Mouse (Mus musculus): ENCODE results near the gene Mlh3. TPM values are rescaled to one million over a fixed set of nuclear protein-coding genes. Genes with fewer than 3 reads are reported as not detected.

Gene Mlh3
- polyA plus RNA-seq (2014; fragmentation: Nextera tagmentation; extraction: Ambion mirVana), result 6.7 and 8.3 TPM in 2 replicates

GRCm38 (mm10) chr12:85270319-85270718 is at the start of gene Mlh3:
Gene Mlh3, minus strand, starts transcription at chr12:85270599.
- H3K36me3 ChIP-seq (ENCODE audit: control insufficient read depth, insufficient read depth, low read length), result no peaks in the 10 kb centered on the region
- H3K9me3 ChIP-seq (replicated peaks; ENCODE audit: control insufficient read depth, low read length), result no peaks in the 10 kb centered on the region
- peak within 1 kb of the TSS; percentile 70 for H3K27ac ChIP-seq (ENCODE audit: low read depth, low read length)
- peak within 1 kb of the TSS; percentile 56 for H3K4me3 ChIP-seq (ENCODE audit: low read depth, low read length)
- peak within 1 kb of the TSS; percentile 84 for H3K9ac ChIP-seq (ENCODE audit: low read depth, low read length)
- H3K4me1 ChIP-seq (ENCODE audit: control insufficient read depth, insufficient read depth, low read length), result no peaks in the 10 kb centered on the region; the same call in 1 of the 2 replicates
- ATAC-seq (replicated peaks; ENCODE audit: insufficient number of reproducible peaks, low FRiP score, low TSS enrichment), result peak; percentile 83
- WGBS (ENCODE audit: insufficient replicate concordance), result under 1% methylated on average over 35 of the region's 35 CpGs
- H3K4me2 ChIP-seq, result peak within 1 kb of the TSS; percentile 66
- no peaks in the 10 kb centered on the region for H3K27me3 ChIP-seq (ENCODE audit: control insufficient read depth, insufficient read depth, low read length)

- WGBS (ENCODE audit: insufficient replicate concordance), result 59% methylated on average over 3 of the region's 3 CpGs
- no peak for ATAC-seq (replicated peaks; ENCODE audit: insufficient number of reproducible peaks, low FRiP score, low TSS enrichment)
- Histone ChIP-seq H3K27ac (ENCODE audit: low read depth, low read length) (no peak overlapping the region), H3K36me3 (ENCODE audit: control insufficient read depth, insufficient read depth, low read length) (peaks cover 42% of the 10 kb centered on the region), H3K4me2 (no peak overlapping the region), H3K27me3 (ENCODE audit: control insufficient read depth, insufficient read depth, low read length) (no peaks in the 10 kb centered on the region), H3K4me3 (ENCODE audit: low read depth, low read length) (no peak overlapping the region), H3K9me3 (replicated peaks; ENCODE audit: control insufficient read depth, low read length) (no peaks in the 10 kb centered on the region), H3K9ac (ENCODE audit: low read depth, low read length) (no peak overlapping the region), H3K4me1 (ENCODE audit: control insufficient read depth, insufficient read depth, low read length) (peaks cover 4% of the 10 kb centered on the region; the same call in 1 of the 2 replicates)
Observed at GRCm38 (mm10) chr12:85308651-85309050, 38.3 kb upstream of the Mlh3 start.

- WGBS (ENCODE audit: insufficient replicate concordance), result 42% methylated on average over 16 of the region's 16 CpGs
- ATAC-seq (replicated peaks; ENCODE audit: insufficient number of reproducible peaks, low FRiP score, low TSS enrichment), result no peak
Observed at GRCm38 (mm10) chr12:85305247-85305892, 35.0 kb upstream of the Mlh3 start.

GRCm38 (mm10) chr12:85304725-85305124 is 34.3 kb upstream of the Mlh3 start:
- no peaks in the 10 kb centered on the region for H3K27me3 ChIP-seq (ENCODE audit: control insufficient read depth, insufficient read depth, low read length)
- peaks cover 43% of the 10 kb centered on the region for H3K36me3 ChIP-seq (ENCODE audit: control insufficient read depth, insufficient read depth, low read length)
- no peaks in the 10 kb centered on the region for H3K9me3 ChIP-seq (replicated peaks; ENCODE audit: control insufficient read depth, low read length)
- no peak overlapping the region for H3K27ac ChIP-seq (ENCODE audit: low read depth, low read length)
- no peak overlapping the region for H3K4me3 ChIP-seq (ENCODE audit: low read depth, low read length)
- no peak for ATAC-seq (replicated peaks; ENCODE audit: insufficient number of reproducible peaks, low FRiP score, low TSS enrichment)
- no peak overlapping the region for H3K9ac ChIP-seq (ENCODE audit: low read depth, low read length)
- 77% methylated on average over 4 of the region's 4 CpGs for WGBS (ENCODE audit: insufficient replicate concordance)
- H3K4me2 ChIP-seq, result no peak overlapping the region
- peaks cover 4% of the 10 kb centered on the region; the same call in 1 of the 2 replicates for H3K4me1 ChIP-seq (ENCODE audit: control insufficient read depth, insufficient read depth, low read length)

More at GRCm38 (mm10) chr12:85305247-85305892, 35.0 kb upstream of the Mlh3 start:
- Histone ChIP-seq H3K27ac (ENCODE audit: low read depth, low read length) (peak overlapping the region; percentile 50), H3K4me2 (peak overlapping the region; percentile 56), H3K4me3 (ENCODE audit: low read depth, low read length) (no peak overlapping the region), H3K9me3 (replicated peaks; ENCODE audit: control insufficient read depth, low read length) (no peaks in the 10 kb centered on the region), H3K27me3 (ENCODE audit: control insufficient read depth, insufficient read depth, low read length) (no peaks in the 10 kb centered on the region), H3K36me3 (ENCODE audit: control insufficient read depth, insufficient read depth, low read length) (peaks cover 43% of the 10 kb centered on the region), H3K9ac (ENCODE audit: low read depth, low read length) (peak overlapping the region; percentile 59; the same call in 1 of the 2 replicates), H3K4me1 (ENCODE audit: control insufficient read depth, insufficient read depth, low read length) (peaks cover 4% of the 10 kb centered on the region; the same call in 1 of the 2 replicates)

- WGBS (ENCODE audit: insufficient replicate concordance), result 64% methylated on average over 2 of the region's 2 CpGs
- no peak for ATAC-seq (replicated peaks; ENCODE audit: insufficient number of reproducible peaks, low FRiP score, low TSS enrichment)
- Histone ChIP-seq H3K9ac (ENCODE audit: low read depth, low read length) (no peak overlapping the region), H3K4me3 (ENCODE audit: low read depth, low read length) (no peak overlapping the region), H3K4me2 (no peak overlapping the region), H3K36me3 (ENCODE audit: control insufficient read depth, insufficient read depth, low read length) (peaks cover 35% of the 10 kb centered on the region), H3K27ac (ENCODE audit: low read depth, low read length) (no peak overlapping the region), H3K9me3 (replicated peaks; ENCODE audit: control insufficient read depth, low read length) (no peaks in the 10 kb centered on the region), H3K27me3 (ENCODE audit: control insufficient read depth, insufficient read depth, low read length) (no peaks in the 10 kb centered on the region), H3K4me1 (ENCODE audit: control insufficient read depth, insufficient read depth, low read length) (peaks cover 4% of the 10 kb centered on the region; the same call in 1 of the 2 replicates)
Observed at GRCm38 (mm10) chr12:85303256-85303655, 32.9 kb upstream of the Mlh3 start.

- H3K27ac ChIP-seq (ENCODE audit: low read depth, low read length), result no peak overlapping the region
- H3K36me3 ChIP-seq (ENCODE audit: control insufficient read depth, insufficient read depth, low read length), result peaks cover 18% of the 10 kb centered on the region
- H3K9me3 ChIP-seq (replicated peaks; ENCODE audit: control insufficient read depth, low read length), result no peaks in the 10 kb centered on the region; the same call in 1 of the 2 replicates
- ATAC-seq (replicated peaks; ENCODE audit: insufficient number of reproducible peaks, low FRiP score, low TSS enrichment), result no peak
- H3K27me3 ChIP-seq (ENCODE audit: control insufficient read depth, insufficient read depth, low read length), result no peaks in the 10 kb centered on the region
- no peak overlapping the region for H3K4me3 ChIP-seq (ENCODE audit: low read depth, low read length)
- H3K9ac ChIP-seq (ENCODE audit: low read depth, low read length), result no peak overlapping the region
- no peak overlapping the region for H3K4me2 ChIP-seq
- no peaks in the 10 kb centered on the region for H3K4me1 ChIP-seq (ENCODE audit: control insufficient read depth, insufficient read depth, low read length)
- WGBS (ENCODE audit: insufficient replicate concordance), result 92% methylated on average over 1 of the region's 1 CpGs
Observed at GRCm38 (mm10) chr12:85298835-85299180, 28.4 kb upstream of the Mlh3 start.

- Histone ChIP-seq H3K4me3 (ENCODE audit: low read depth, low read length) (no peak overlapping the region), H3K9me3 (replicated peaks; ENCODE audit: control insufficient read depth, low read length) (no peaks in the 10 kb centered on the region; the same call in 1 of the 2 replicates), H3K9ac (ENCODE audit: low read depth, low read length) (no peak overlapping the region), H3K4me1 (ENCODE audit: control insufficient read depth, insufficient read depth, low read length) (no peaks in the 10 kb centered on the region), H3K4me2 (no peak overlapping the region), H3K27me3 (ENCODE audit: control insufficient read depth, insufficient read depth, low read length) (no peaks in the 10 kb centered on the region), H3K36me3 (ENCODE audit: control insufficient read depth, insufficient read depth, low read length) (peaks cover 15% of the 10 kb centered on the region), H3K27ac (ENCODE audit: low read depth, low read length) (no peak overlapping the region)
- 81% methylated on average over 11 of the region's 11 CpGs for whole genome bisulfite sequencing (ENCODE audit: insufficient replicate concordance)
- ATAC-seq (replicated peaks; ENCODE audit: insufficient number of reproducible peaks, low FRiP score, low TSS enrichment), result no peak
Observed at GRCm38 (mm10) chr12:85298127-85298834, 27.9 kb upstream of the Mlh3 start.

GRCm38 (mm10) chr12:85297345-85297997 is 27.1 kb upstream of the Mlh3 start:
- no peak for ATAC-seq (replicated peaks; ENCODE audit: insufficient number of reproducible peaks, low FRiP score, low TSS enrichment)
- peaks cover under 1% of the 10 kb centered on the region; the same call in 1 of the 2 replicates for H3K4me1 ChIP-seq (ENCODE audit: control insufficient read depth, insufficient read depth, low read length)
- no peaks in the 10 kb centered on the region for H3K27me3 ChIP-seq (ENCODE audit: control insufficient read depth, insufficient read depth, low read length)
- no peak overlapping the region for H3K27ac ChIP-seq (ENCODE audit: low read depth, low read length)
- peaks cover 13% of the 10 kb centered on the region for H3K36me3 ChIP-seq (ENCODE audit: control insufficient read depth, insufficient read depth, low read length)
- no peak overlapping the region for H3K9ac ChIP-seq (ENCODE audit: low read depth, low read length)
- no peak overlapping the region for H3K4me3 ChIP-seq (ENCODE audit: low read depth, low read length)
- 78% methylated on average over 10 of the region's 10 CpGs for WGBS (ENCODE audit: insufficient replicate concordance)
- H3K4me2 ChIP-seq, result no peak overlapping the region
- H3K9me3 ChIP-seq (replicated peaks; ENCODE audit: control insufficient read depth, low read length), result no peaks in the 10 kb centered on the region; the same call in 1 of the 2 replicates
